In the genomic region with DNA sequence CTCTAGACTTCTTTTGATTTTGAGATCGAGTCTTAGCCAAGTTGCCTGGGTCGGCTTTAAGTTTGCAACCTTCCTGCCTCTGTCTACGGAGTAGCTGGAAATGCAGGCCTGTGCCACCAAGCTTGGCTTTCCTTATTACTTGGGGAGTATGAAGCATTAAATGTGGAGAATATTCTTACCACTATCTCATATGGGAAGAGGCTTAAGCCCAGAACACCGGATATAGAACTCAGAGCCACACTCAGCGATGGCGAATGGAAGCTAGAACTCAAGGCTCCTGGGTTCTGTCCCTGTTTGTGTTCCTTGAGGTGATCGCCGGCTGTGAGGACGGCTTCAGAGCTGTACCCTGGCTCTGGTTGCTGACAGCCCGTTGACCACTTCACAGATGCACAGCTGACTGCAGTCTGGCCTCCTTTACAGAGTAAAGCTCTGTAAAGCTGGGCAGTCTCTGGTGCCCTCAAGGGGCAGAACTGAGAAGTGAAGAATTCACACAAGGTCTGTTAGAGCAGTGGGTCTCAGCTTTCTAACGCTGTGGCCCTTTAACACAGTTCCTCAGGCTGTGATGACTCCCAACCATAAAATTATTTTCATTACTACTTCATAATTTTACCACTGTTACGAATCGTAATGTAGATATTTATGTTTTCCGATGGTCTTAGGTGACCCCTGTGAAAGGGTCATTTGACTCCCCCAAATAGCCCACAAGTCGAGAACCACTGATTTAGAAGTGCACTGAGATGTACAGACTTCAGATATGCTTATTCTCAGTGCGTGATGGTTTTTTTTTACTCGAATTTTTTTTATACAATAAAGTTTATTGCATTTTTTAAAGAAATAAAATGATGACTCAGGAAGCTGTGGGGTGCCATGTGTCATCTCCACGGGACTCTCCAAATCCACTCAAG, we compare ENCODE assay signal across 8 mouse cellular contexts. TPM values are rescaled to one million over a fixed set of nuclear protein-coding genes. Genes with fewer than 3 reads are reported as not detected.
DNase-seq lines count a peak whose midpoint lies in the region; ATAC-seq lines count a peak whose summit lies in the region.
"Had no signal": no experiment of that assay in that cellular context is flagged by ENCODE, and none has a peak within 500 bp of the region (broad histone marks: within the 10 kb centered on the region; RNA-seq: fewer than 3 reads in every experiment).

No protein-coding gene starts in this region.

- DNase-seq in adrenal gland, adult 8-10 months: peak; percentile 48
- peak; percentile 67 to 84 for DNase-seq in frontal cortex, postnatal 36 days (ENCODE audit: low spot score in 2 of 2)
- DNase-seq in left cerebral cortex, adult 9 months (ENCODE audit: low spot score in 2 of 2): peak; percentile 19 to 80
- DNase-seq in mesoderm, embryonic 11.5 days (ENCODE audit: low read depth, low spot score): peak; percentile 80
- peak; percentile 61 for DNase-seq in right cerebral cortex, postnatal 25 days

- 58% methylated on average over 18 of the region's 18 CpGs for WGBS in intestine, embryonic 15.5 days

- H3K9ac ChIP-seq in intestine, embryonic 15.5 days: no peak overlapping the region

- no peak overlapping the region for H3K27ac ChIP-seq in intestine, embryonic 15.5 days

- no peak overlapping the region for H3K4me3 ChIP-seq in intestine, embryonic 15.5 days (replicated peaks)
- H3K4me3 ChIP-seq: megakaryocyte, embryonic 14.5 days had no signal

- H3K9me3 ChIP-seq in intestine, embryonic 15.5 days: no peaks in the 10 kb centered on the region
- H3K9me3 ChIP-seq: megakaryocyte, embryonic 14.5 days had no signal

- no peak overlapping the region for H3K4me2 ChIP-seq in intestine, embryonic 15.5 days (replicated peaks)

- no peaks in the 10 kb centered on the region for H3K36me3 ChIP-seq in intestine, embryonic 15.5 days

- no peaks in the 10 kb centered on the region for H3K4me1 ChIP-seq in intestine, embryonic 15.5 days (replicated peaks)

- no peaks in the 10 kb centered on the region for H3K27me3 ChIP-seq in intestine, embryonic 15.5 days (replicated peaks)

- ATAC-seq in common myeloid progenitor, adult 5-6 weeks (replicated peaks; ENCODE audit: low read depth, poor library complexity, severe bottlenecking): peak; percentile 76
- peak; percentile 86 for ATAC-seq in intestine, embryonic 15.5 days

RNA-seq across cellular contexts. Expression of gene Nos1ap, which starts 23.6 kb away (rescaled TPM):
- total RNA-seq in adrenal gland, adult 8-10 months (2022): 10 to 100 TPM; 19.9 to 46.9 (median 29.7) TPM
- 9.5 and 13.7 TPM in 2 replicates for total RNA-seq in common myeloid progenitor, adult 5-6 weeks (2017)
- 11.1 and 11.7 TPM in 2 replicates for polyA plus RNA-seq in intestine, embryonic 15.5 days (2015; fragmentation: Nextera tagmentation; extraction: Ambion mirVana)

RNA-seq across cellular contexts. Expression of gene Olfml2b, which starts 31.1 kb away (rescaled TPM):
- 1 to 10 TPM; 3.3 to 5.9 (median 4.6) TPM for total RNA-seq in adrenal gland, adult 8-10 months (2022)
- total RNA-seq in common myeloid progenitor, adult 5-6 weeks (2017): 0.27 and 0.68 TPM in 2 replicates
- 19.8 and 20.4 TPM in 2 replicates for polyA plus RNA-seq in intestine, embryonic 15.5 days (2015; fragmentation: Nextera tagmentation; extraction: Ambion mirVana)
